Mouse (Mus musculus) urinary bladder, postnatal 10 days (tissue): ENCODE data around the gene Lrrc4c.

ENCODE experiments used
- DNase-seq: peaks from one replicate; pipeline ENCODE4 v3.0.0; 2022; ENCODE audit warnings: low spot score

Gene Lrrc4c

GRCm38 (mm10) chr2:96853797-96854196 lies 535.8 kb downstream of the Lrrc4c start:
- DNase-seq = no peak

- DNase-seq = no peak
These were observed 558.1 kb downstream of the Lrrc4c start for GRCm38 (mm10) chr2:96876062-96876461.

GRCm38 (mm10) chr2:96949531-96949930 lies 631.6 kb downstream of the Lrrc4c start:
- DNase-seq = no peak

GRCm38 (mm10) chr2:96999521-96999920 lies 681.6 kb downstream of the Lrrc4c start:
- no peak for DNase-seq

GRCm38 (mm10) chr2:97018319-97018718 lies 700.4 kb downstream of the Lrrc4c start:
- DNase-seq = no peak

- no peak for DNase-seq
These were observed 709.0 kb downstream of the Lrrc4c start for GRCm38 (mm10) chr2:97026991-97027390.

- DNase-seq = no peak
These were observed 709.6 kb downstream of the Lrrc4c start for GRCm38 (mm10) chr2:97027585-97027984.

- no peak for DNase-seq
These were observed 718.4 kb downstream of the Lrrc4c start for GRCm38 (mm10) chr2:97036401-97036800.

- no peak for DNase-seq
These were observed 719.2 kb downstream of the Lrrc4c start for GRCm38 (mm10) chr2:97037024-97037814.

- DNase-seq = no peak
These were observed 726.0 kb downstream of the Lrrc4c start for GRCm38 (mm10) chr2:97044016-97044415.

- no peak for DNase-seq
These were observed 727.7 kb downstream of the Lrrc4c start for GRCm38 (mm10) chr2:97045628-97046027.

- DNase-seq = no peak
These were observed 762.2 kb downstream of the Lrrc4c start for GRCm38 (mm10) chr2:97080156-97080555.

GRCm38 (mm10) chr2:97097965-97098364 lies 780.0 kb downstream of the Lrrc4c start:
- no peak for DNase-seq

- no peak for DNase-seq
These were observed 785.6 kb downstream of the Lrrc4c start for GRCm38 (mm10) chr2:97103398-97104162.

GRCm38 (mm10) chr2:97124246-97124645 lies 806.3 kb downstream of the Lrrc4c start:
- DNase-seq = no peak

- no peak for DNase-seq
These were observed 820.5 kb downstream of the Lrrc4c start for GRCm38 (mm10) chr2:97138454-97138853.

- no peak for DNase-seq
These were observed 833.7 kb downstream of the Lrrc4c start for GRCm38 (mm10) chr2:97151626-97152194.

- no peak for DNase-seq
These were observed 847.8 kb downstream of the Lrrc4c start for GRCm38 (mm10) chr2:97165745-97166144.

- no peak for DNase-seq
These were observed 860.4 kb downstream of the Lrrc4c start for GRCm38 (mm10) chr2:97178399-97178798.

- no peak for DNase-seq
These were observed 879.1 kb downstream of the Lrrc4c start for GRCm38 (mm10) chr2:97196968-97197606.

GRCm38 (mm10) chr2:97232966-97233365 lies 915.0 kb downstream of the Lrrc4c start:
- no peak for DNase-seq

GRCm38 (mm10) chr2:97234074-97234473 lies 916.1 kb downstream of the Lrrc4c start:
- no peak for DNase-seq
